Mouse (Mus musculus) mammary gland, adult 2 months (tissue): ENCODE data around the gene Tomm70a. TPM values are rescaled to one million over a fixed set of nuclear protein-coding genes. Genes with fewer than 3 reads are reported as not detected.

Source experiments
- polyA plus RNA-seq: library from polyadenylated mRNA; depleted of rRNA; stranded (reverse); fragments of >200 nt; gene quantifications from 2 replicates; pipeline ENCODE4 v1.2.3, GENCODE M21; 2012; ENCODE audit warnings: low replicate concordance; rRNA removed

Tomm70a gene
- polyA plus RNA-seq: 12.3 and 12.4 TPM in 2 replicates

DNA sequence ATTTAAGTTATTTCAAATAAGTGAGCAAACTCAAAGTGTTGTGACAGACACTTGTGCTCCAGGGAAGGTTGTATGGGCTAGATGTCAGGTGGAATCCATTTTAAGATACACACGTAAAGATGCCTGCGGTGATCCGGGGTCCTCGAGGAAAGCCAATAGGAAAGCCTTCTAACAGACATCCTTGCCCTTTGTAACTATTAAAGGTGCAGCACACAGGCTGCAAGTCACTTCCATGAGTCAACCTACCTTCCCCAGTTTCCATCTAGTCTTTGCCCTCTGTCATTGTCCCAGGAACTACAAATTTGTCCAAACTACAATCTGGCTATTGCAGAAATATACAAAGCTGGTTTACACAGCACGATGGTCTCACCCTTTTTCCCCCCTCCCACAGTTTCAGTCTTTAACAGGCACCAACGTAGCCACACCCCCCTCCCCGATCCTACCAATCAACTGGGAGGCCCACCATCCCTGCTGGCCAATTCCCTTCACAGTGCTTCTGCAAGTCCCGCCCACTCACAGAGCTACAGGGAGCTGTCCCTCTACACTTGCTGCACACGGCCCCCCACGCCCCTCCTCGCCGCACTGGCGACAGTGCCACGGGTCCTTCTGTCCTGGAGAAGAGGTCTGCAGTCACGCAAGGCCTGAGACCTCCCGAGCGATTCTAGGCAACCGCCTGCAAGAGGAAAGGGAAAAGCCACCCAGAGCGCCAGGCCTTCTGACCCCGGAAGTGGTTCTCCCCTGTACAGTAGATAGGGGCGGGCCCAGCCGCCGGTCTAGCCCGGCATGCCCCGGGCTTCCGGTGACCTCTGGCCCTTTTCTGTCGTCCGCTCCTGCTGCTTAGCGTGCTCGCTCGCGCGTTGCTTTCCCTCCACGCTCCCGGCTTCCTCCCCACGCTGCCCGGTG is at the start of gene Tomm70a:
Tomm70a (plus strand) TSS at position 791 of the 903 bp plus-strand sequence.

DNA sequence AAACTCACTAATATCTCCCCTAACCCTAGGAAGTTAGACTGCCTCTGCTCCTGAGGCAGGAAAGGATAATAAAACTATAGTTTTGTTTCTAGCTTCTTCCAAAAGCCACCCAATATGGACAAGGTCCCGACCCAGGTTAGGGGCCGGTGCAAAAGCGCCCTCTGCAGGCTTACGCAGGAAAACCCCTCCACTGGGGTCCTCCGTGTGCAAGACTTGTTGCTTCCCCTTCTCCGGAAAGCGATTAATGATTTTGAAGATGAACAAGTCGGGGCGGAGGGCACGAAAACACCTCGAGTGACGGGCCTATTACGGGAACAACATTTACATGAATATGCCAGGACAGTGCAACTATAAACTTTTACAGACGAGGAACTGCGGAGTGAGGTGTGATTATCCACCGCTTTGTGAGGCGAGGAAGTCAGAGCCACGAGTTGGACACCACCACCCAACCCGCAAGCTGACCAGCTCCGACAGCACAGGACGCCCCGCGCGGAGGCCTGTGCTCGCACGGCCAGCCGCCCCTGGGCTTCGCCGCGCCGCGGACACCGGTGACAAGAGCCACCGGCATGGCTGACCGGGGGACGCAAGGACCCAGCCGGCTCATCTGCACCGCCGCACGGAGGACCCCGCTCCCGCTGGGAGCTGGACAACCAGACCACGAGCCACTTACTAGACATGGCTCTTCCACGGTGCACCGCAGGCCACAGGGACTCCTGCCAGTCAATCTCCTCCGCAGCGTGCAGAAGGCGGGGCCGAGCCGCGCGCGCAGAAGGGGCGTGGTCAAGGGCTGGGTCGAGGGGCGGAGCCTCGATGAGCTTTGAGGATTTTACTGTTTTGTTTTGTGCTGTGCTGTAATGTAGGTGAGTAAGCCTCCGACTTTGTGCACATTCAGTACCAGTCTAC is 45.4 kb downstream of the Tomm70a start, which contains the start of gene Nit2:
Nit2 (minus strand) TSS at position 731 of the 903 bp plus-strand sequence.

Other genes with a start within 250 kb of the Tomm70a start
- gene Tmem45a, start 235.5 kb upstream of the Tomm70a start, polyA plus RNA-seq: 1.5 and 10.2 TPM in 2 replicates
- gene Lnp1, start 193.6 kb upstream of the Tomm70a start, polyA plus RNA-seq: not detected in 2 replicates
- not detected in 2 replicates for gene Tmem45a2, start 50.3 kb upstream of the Tomm70a start, polyA plus RNA-seq
- 14.8 and 23.9 TPM in 2 replicates for gene Nit2, start 45.6 kb downstream of the Tomm70a start, polyA plus RNA-seq
- gene Tbc1d23, start 109.8 kb downstream of the Tomm70a start, polyA plus RNA-seq: 9.9 and 28.1 TPM in 2 replicates
- 0.10 TPM in 1 of 2 replicates, not detected in the other for gene Tmem30c, start 171.2 kb downstream of the Tomm70a start, polyA plus RNA-seq
- gene Filip1l, start 231.4 kb downstream of the Tomm70a start, polyA plus RNA-seq: 7.3 and 17.2 TPM in 2 replicates